Mouse (Mus musculus) cerebellum, adult 2 months (tissue): ENCODE results near the gene H2-Ab1.

Experiments
- CTCF ChIP-seq: fragments of 200-500 bp; IDR thresholded peaks from 2 replicates; pipeline ENCODE4 v1.5.1; 2011; ENCODE audit warnings: low read depth, mild to moderate bottlenecking, control low read depth, low read length, moderate library complexity, borderline replicate concordance; ENCODE audit not compliant: insufficient read depth
- POLR2A ChIP-seq: fragments of 200-500 bp; IDR thresholded peaks from 2 replicates; pipeline ENCODE4 v1.6.1; 2011; ENCODE audit warnings: low read length, control low read depth, borderline replicate concordance; ENCODE audit not compliant: insufficient read depth

DNA sequence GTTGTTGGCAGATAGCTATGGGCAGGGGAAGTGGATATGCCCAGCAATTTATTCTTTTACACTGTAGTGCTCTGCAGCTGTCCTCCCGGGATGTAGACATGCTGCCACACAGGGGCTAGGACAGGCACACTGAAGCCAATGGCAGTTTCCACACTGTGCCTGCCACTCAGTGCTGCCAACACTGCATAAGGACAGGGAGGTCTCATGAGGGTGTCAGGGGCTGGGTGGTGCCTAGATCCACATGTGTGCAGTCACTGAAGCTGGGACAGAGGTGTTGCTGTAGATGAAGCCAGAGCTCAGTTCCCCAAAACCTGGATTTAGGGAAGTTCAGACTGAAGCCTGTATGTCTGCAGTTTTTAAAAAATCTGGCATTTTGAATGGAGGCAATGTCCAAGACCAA is 54.7 kb downstream of the H2-Ab1 start:
- TF ChIP-seq CTCF (no peak), POLR2A (no peak)
